Mouse (Mus musculus) heart, adult 2 months (tissue): ENCODE measurements at regions not wholly inside any gene's neighbourhood (a gene's known extent, or its start where the extent isn't known, plus 50 kb on each side); places are given as distances from the start of the nearest gene placed in this dataset.

Source experiments
- CTCF ChIP-seq: fragments of 200-600 bp; IDR thresholded peaks from 2 replicates; pipeline ENCODE4 v1.8.1; 2022; ENCODE audit warnings: antibody characterized with exemption, mild to moderate bottlenecking, moderate library complexity
- EP300 ChIP-seq: fragments of 200-500 bp; IDR thresholded peaks from 2 replicates; pipeline ENCODE4 v1.6.1; 2011; ENCODE audit warnings: low read depth, low read length, control low read depth; ENCODE audit not compliant: insufficient read depth

GRCm38 (mm10) chr14:24908377-24908776, 421.5 kb downstream of the Rps24 start:
- TF ChIP-seq CTCF (no peak), EP300 (no peak)
